Mouse (Mus musculus): Measurements from ENCODE around the gene Slc35d2. TPM values are rescaled to one million over a fixed set of nuclear protein-coding genes. Genes with fewer than 3 reads are reported as not detected.

Gene Slc35d2
- total RNA-seq (2021) (10 to 100 TPM in 1 of 2 experiments, 1 to 10 TPM in 1; 4.8 to 10.1 TPM), polyA plus RNA-seq (2012; rRNA removed) (8.4 and 11.5 TPM in 2 replicates)
- long read RNA-seq, transcript Slc35d2-201 (12 exons, 2,303 nt): major isoform, 6 of 12 reads
- long read RNA-seq, partial matches to known transcripts: 0 of 12 reads
- long read RNA-seq, other reads (novel, unspliced or antisense): 6 of 12 reads

GRCm38 (mm10) chr13:64128858-64129615 is at the start of gene Slc35d2:
Slc35d2 (minus strand) TSS chr13:64129368.
- peak; percentile 88 for DNase-seq

GRCm38 (mm10) chr13:64178000-64178399 is 48.8 kb upstream of the Slc35d2 start:
- DNase-seq: no peak

GRCm38 (mm10) chr13:64169746-64170145 is 40.6 kb upstream of the Slc35d2 start:
- DNase-seq: no peak

GRCm38 (mm10) chr13:64163147-64163715 is 34.1 kb upstream of the Slc35d2 start:
- no peak for DNase-seq

GRCm38 (mm10) chr13:64162626-64163025 is 33.5 kb upstream of the Slc35d2 start:
- no peak for DNase-seq

GRCm38 (mm10) chr13:64161916-64162611 is 32.9 kb upstream of the Slc35d2 start:
- no peak for DNase-seq

DNA sequence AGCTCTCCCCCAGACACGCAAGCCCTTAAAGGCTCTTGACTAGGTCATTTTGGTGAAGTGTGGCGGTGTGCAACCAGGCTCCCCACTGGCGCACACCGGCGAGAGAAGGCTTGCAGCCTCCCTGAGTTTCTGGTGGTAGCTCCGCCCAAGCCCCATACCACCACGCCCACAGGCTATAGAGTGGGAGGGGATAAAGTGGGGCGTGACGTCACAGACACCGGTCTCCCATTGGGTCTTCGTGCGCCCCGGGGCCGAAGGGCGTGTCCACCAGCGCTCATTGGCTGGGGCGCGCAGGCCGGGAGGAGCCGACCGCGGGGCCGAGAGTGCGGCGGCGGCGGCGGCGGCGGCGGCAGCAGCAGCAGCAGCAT is 32.4 kb upstream of the Slc35d2 start, which contains the start of gene Habp4:
Habp4 (plus strand) TSS at position 277 of the 368 bp plus-strand sequence.
- DNase-seq: peak; percentile 99

GRCm38 (mm10) chr13:64156966-64157365 is 27.8 kb upstream of the Slc35d2 start:
- DNase-seq: no peak

GRCm38 (mm10) chr13:64155171-64155571 is 26.0 kb upstream of the Slc35d2 start:
- DNase-seq: no peak

DNA sequence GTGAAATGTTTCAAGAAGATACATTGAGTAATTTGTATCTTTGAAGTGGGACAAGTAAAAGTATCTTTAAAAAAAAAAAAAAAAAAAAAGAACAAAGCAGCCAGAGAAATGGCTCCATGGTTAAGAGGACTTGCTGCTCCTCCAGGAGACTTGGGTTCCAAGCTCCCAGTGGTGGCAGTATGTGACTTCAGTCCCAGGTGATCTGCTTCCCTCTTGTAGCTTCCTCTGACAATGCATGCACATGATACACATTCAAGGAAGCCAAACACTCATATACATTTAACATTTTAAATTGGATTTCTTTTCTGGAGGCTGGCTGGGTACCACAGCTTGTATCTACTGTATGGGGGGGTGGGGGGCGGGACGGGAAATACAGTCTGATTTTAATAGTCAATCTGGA is 25.5 kb upstream of the Slc35d2 start:
- DNase-seq: no peak

GRCm38 (mm10) chr13:64153751-64154267 is 24.6 kb upstream of the Slc35d2 start:
- DNase-seq: peak; percentile 83

DNA sequence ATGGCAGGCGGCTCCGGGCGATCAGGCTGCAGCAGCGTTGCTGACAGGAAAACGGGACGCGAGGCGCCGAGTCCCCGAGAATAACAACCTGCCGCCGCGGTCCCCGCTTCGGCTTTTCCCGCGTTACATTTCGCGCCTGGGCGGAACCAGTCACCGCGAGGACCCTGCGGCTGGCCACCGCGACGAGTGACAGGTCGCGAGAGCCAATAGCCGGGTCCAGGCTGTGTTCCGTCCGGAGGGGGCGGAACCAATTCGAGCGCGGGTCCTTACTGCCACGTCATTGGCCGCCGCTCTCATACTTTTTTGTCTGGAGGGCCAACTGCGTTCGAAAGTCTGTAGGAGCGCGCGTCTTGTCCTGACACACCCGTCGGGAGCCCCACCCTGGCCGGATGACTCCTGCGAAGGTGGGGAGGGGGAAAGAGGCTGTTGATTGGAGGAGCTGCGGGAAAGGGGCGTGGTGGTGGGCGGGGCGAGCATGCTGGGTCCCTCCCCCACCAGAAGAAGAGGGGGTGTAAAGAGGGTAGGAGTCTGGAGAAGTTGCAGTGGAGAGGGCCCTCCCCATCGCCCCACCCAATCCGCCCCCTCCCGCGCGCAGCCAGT is 24.0 kb upstream of the Slc35d2 start, which contains the start of gene Zfp367:
Zfp367 (minus strand) TSS at position 120 of the 600 bp plus-strand sequence.
- DNase-seq: peak; percentile 99

DNA sequence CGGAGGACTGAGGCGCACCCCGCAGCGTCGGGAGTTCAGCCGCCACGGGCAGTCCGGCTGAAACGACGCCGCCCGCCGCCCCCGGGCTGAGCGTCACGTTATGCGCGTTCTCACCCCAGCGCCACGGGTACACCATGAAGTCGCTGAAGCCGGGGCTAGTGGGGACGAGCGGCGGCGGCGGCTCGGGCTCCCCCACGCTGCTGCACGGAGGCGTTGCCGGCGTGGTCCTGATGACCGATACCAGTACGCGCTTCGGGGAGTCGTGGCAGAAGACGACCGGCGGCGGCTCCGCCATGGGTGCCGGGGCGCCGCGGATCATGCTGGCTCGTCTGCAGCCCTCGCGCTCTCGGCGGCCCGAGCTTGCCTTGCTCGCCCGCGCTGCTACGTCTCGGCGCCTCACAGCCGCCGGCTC is 23.5 kb upstream of the Slc35d2 start:
- no peak for DNase-seq

- peak; percentile 93 for DNase-seq
Observed at GRCm38 (mm10) chr13:64152241-64152669, 23.1 kb upstream of the Slc35d2 start.

GRCm38 (mm10) chr13:64150121-64150520 is 21.0 kb upstream of the Slc35d2 start:
- DNase-seq: no peak

- DNase-seq: peak; percentile 80
Observed at GRCm38 (mm10) chr13:64129616-64130375, 628 bp upstream of the Slc35d2 start.

DNA sequence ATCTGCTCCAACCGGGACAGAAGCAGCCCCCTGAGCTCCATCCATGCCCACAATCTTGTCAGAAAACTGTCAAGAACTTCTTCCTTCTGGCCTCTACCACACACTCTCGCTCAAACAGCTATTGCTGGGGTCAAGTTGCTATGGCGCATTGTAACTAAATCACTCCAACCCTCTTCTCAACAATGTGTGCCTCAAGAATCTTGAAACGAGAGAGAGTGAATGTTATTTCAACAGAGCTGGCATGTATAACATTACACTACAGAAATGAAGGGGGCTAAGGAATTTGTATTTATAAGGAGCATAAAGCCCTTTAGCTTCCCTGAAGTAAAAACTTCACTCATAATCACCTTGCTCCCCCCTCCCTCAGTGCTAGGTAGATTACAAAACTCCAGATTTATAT is 2.9 kb downstream of the Slc35d2 start:
- no peak for DNase-seq

GRCm38 (mm10) chr13:64124886-64125285 is 4.3 kb downstream of the Slc35d2 start:
- DNase-seq: no peak

- no peak for DNase-seq
Observed at GRCm38 (mm10) chr13:64123491-64124188, 5.5 kb downstream of the Slc35d2 start.

DNA sequence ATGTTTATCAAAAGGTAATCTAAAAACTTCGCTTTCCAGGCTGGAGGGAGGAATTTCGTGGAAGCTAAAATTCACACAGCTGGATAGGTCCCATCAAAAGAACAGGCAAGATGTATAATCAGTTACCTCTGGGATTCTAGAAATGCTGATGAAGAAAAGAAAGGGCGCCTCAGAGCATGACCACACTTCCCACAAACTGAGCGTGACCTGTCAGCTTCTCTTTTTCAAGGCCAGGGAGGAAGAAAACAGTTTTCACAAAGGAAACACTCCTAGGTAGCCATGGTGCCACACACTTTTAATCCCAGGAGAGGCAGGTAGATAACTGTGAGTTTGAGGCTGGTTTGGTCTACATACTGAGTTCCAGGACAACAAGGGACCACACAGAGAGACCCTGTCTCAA is 8.4 kb downstream of the Slc35d2 start:
- no peak for DNase-seq

All from adrenal gland, adult 2 months (tissue).